Mouse (Mus musculus): ENCODE data around the gene Gm49340. TPM values are rescaled to one million over a fixed set of nuclear protein-coding genes. Genes with fewer than 3 reads are reported as not detected.

Gene Gm49340
- not detected in 4 replicates for total RNA-seq (2023; ENCODE audit: inconsistent age)

DNA sequence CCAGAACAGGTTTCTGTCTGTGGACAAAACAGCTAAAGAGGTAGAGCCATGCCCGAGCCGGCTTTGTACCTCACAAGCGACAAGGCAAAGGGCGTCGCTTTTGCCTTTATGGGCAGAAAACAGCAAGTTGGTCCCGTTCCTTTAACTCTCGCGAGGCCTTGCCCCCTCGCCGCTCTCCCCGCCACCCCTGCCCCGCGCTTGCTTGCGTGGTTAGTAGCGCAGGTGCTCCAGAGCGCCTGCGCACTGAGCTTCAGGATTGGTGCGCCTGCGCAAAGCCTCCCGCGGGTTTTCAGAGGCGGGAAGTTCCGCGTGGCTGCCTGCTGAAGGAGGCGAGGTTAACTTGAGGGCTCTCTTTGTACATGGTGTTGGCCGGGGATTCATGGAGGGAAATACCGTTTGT lies at the start of gene Gm49340, which contains the start of the genes Aspa and Spata22:
Gene Gm49340 (plus strand): TSS at position 300 of the 400 bp plus-strand sequence.
Gene Aspa (minus strand): TSS at position 155 of the 400 bp plus-strand sequence.
Gene Spata22 (plus strand): TSS at position 300 of the 400 bp plus-strand sequence.

DNA sequence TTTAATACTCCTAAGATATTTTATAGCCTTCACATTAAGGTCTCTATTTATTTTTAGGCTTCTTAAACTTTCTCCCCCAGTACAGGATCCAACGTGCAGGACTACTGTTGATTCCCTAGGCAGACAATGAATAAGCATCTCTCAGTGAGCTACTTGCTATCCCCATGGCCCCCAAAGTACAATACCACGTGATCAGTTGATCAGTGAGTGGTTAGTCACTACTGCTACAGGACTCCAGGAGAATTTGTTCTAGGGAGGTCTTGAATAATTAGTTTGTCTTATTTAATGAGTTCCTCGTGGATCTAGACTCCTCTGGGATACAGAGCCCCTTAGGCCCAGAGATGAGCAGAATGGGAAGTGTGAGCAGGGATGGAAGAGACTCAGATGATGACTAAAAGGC lies 20.9 kb downstream of the Gm49340 start, which contains the start of gene Olfr20:
Gene Olfr20 (plus strand): TSS at position 301 of the 400 bp plus-strand sequence.

DNA sequence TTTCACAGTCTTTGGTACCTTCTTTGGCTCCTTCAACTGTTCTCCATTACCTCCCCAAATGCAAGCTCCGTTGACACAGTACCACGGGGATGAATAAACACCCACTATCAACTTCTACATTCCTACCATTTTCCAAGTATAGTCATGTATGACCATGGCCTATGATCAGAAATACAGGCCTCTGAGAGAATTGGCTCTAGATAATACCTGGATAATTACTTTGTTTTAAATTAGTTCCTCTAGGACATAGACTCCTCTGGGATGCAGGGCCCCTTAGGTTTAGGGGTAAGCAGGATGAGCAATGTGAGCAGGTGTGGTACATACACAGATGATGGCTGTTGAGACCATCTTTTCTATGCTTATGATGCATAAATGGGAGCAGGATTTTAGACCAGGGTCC lies 41.4 kb downstream of the Gm49340 start, which contains the start of gene Olfr376:
Gene Olfr376 (plus strand): TSS at position 301 of the 400 bp plus-strand sequence.

DNA sequence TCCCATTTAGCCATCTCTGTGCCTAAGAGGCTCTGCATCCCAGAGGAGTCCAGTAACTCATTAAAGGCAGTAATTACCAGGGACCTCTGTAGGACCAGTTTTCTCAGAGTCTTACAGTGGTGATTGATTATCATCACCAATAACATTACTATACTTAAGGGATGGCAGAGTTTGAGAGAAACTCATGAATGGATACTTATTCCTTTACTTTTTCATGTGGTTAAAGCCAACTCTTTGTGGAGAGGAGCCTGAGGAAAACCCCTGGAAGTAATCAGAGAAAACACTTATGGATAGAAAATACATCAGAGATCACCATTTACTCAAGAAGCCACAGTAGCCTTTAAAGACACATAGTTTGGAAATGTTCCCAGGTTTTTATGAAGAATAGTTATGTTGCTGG lies 70.0 kb downstream of the Gm49340 start, which contains the start of gene Olfr1:
Gene Olfr1 (minus strand): TSS at position 101 of the 400 bp plus-strand sequence.

Other genes starting within 250 kb of the Gm49340 start
- gene Itgae, start 239.2 kb upstream of the Gm49340 start, total RNA-seq (2023; ENCODE audit: inconsistent age) = 0.12 to 0.35 TPM (median 0.22 TPM) in 4 replicates
- gene Haspin, start 191.4 kb upstream of the Gm49340 start, total RNA-seq (2023; ENCODE audit: inconsistent age) = 2.9 to 3.7 TPM (median 3.2 TPM) in 4 replicates
- not detected in 4 replicates for gene P2rx5, start 169.3 kb upstream of the Gm49340 start, total RNA-seq (2023; ENCODE audit: inconsistent age)
- gene Emc6, start 152.7 kb upstream of the Gm49340 start, total RNA-seq (2023; ENCODE audit: inconsistent age) = 44.2 to 53.5 TPM (median 50.1 TPM) in 4 replicates
- gene Tax1bp3, start 152.7 kb upstream of the Gm49340 start, total RNA-seq (2023; ENCODE audit: inconsistent age) = 3.9 to 9.7 TPM (median 4.7 TPM) in 4 replicates
- 24.1 to 31.5 TPM (median 26.0 TPM) in 4 replicates for gene Ctns, start 130.7 kb upstream of the Gm49340 start, total RNA-seq (2023; ENCODE audit: inconsistent age)
- gene Shpk, start 130.3 kb upstream of the Gm49340 start, total RNA-seq (2023; ENCODE audit: inconsistent age) = 2.8 to 4.0 TPM (median 3.5 TPM) in 4 replicates
- gene Trpv1, start 95.4 kb upstream of the Gm49340 start, total RNA-seq (2023; ENCODE audit: inconsistent age) = not detected in 4 replicates
- gene Trpv3, start 62.4 kb upstream of the Gm49340 start, total RNA-seq (2023; ENCODE audit: inconsistent age) = not detected in 4 replicates
- gene Aspa, start 145 bp upstream of the Gm49340 start, total RNA-seq (2023; ENCODE audit: inconsistent age) = 0.42 TPM in 1 of 4 replicates, not detected in the others
- gene Spata22, start within 50 bp of the Gm49340 start, total RNA-seq (2023; ENCODE audit: inconsistent age) = not detected in 4 replicates
- not detected in 4 replicates for gene Olfr20, start 21.0 kb downstream of the Gm49340 start, total RNA-seq (2023; ENCODE audit: inconsistent age)
- gene Olfr376, start 41.5 kb downstream of the Gm49340 start, total RNA-seq (2023; ENCODE audit: inconsistent age) = not detected in 4 replicates
- not detected in 4 replicates for gene Olfr1, start 69.9 kb downstream of the Gm49340 start, total RNA-seq (2023; ENCODE audit: inconsistent age)
- not detected in 4 replicates for gene Olfr378, start 98.7 kb downstream of the Gm49340 start, total RNA-seq (2023; ENCODE audit: inconsistent age)
- gene Olfr380, start 127.8 kb downstream of the Gm49340 start, total RNA-seq (2023; ENCODE audit: inconsistent age) = not detected in 4 replicates
- not detected in 4 replicates for gene Olfr381, start 161.9 kb downstream of the Gm49340 start, total RNA-seq (2023; ENCODE audit: inconsistent age)
- gene Olfr382, start 187.5 kb downstream of the Gm49340 start, total RNA-seq (2023; ENCODE audit: inconsistent age) = not detected in 4 replicates

Measured in B cell, adult (primary cell).